Comparison of ENCODE assay signal across 8 mouse cellular contexts in the genomic region with DNA sequence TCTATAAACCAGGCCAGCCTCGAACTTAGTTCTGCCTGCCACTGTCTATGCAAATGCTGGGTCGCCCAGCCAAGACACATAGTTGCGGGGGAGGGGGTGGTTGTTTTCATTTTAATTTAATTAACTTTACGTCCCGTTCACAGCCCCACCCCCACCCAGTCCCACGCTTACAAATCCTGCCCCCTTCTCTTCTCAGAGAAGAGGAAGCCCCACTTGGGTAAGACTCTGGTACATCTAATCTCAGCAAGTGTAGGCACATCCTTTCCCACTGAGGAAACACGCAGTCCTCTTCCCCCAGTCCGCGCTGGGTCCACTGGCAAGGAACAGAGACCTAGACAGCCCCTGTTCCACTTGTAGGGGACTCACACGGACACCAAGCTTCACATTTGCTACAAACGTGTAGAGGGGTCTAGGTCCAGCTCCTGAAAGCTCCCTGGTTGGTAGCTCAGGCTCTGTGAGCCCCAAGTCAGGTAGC. TPM values are rescaled to one million over a fixed set of nuclear protein-coding genes. Genes with fewer than 3 reads are reported as not detected.
DNase-seq lines count a peak whose midpoint lies in the region; ATAC-seq and TF ChIP-seq lines count a peak whose summit lies in the region.

No protein-coding gene starts in this region.

- DNase-seq in cerebellum, adult 2 months: no peak
- peak; percentile 27 to 42 for DNase-seq in spleen, adult 2 months (ENCODE audit: low read depth in 1 of 2, low spot score in 2 of 2)
- no peak for DNase-seq in spleen, adult 12 weeks (ENCODE audit: low spot score)
- no peak for DNase-seq in ovary, postnatal 14 days (ENCODE audit: low spot score)

- TF ChIP-seq POLR2A in cerebellum, adult 2 months (IDR thresholded peaks at IDR 0.05; ENCODE audit: borderline replicate concordance, insufficient read depth, low read length): no peak
- TF ChIP-seq POLR2A in spleen, adult 2 months (IDR thresholded peaks at IDR 0.05; ENCODE audit: low read depth, low read length): no peak
- no peak for TF ChIP-seq POLR2A in olfactory bulb, adult 2 months (IDR thresholded peaks at IDR 0.05; ENCODE audit: insufficient read depth, low read depth, low read length)

- H3K4me3 ChIP-seq in cerebellum, adult 2 months (replicated peaks; ENCODE audit: insufficient read depth, low read depth, low read length): peak overlapping the region; percentile 90
- H3K4me3 ChIP-seq in spleen, adult 2 months (ENCODE audit: extremely low read depth, insufficient read depth, insufficient read length): peak overlapping the region; percentile 75
- peak overlapping the region; percentile 78 for H3K4me3 ChIP-seq in hindbrain, embryonic 12.5 days
- peak overlapping the region; percentile 76 for H3K4me3 ChIP-seq in liver, embryonic 15.5 days (replicated peaks)
- peak overlapping the region; percentile 83 for H3K4me3 ChIP-seq in olfactory bulb, adult 2 months (ENCODE audit: insufficient read depth, low read depth, low read length)

- no peak; the same call in 1 of the 2 replicates for ATAC-seq in cerebellum, adult (ENCODE audit: insufficient number of reproducible peaks, low FRiP score, low TSS enrichment)
- ATAC-seq in hindbrain, embryonic 12.5 days (ENCODE audit: low FRiP score): peak; percentile 71
- peak; percentile 16; the same call in 1 of the 2 replicates for ATAC-seq in liver, embryonic 15.5 days (ENCODE audit: insufficient read depth)

- H3K9ac ChIP-seq in hindbrain, embryonic 12.5 days: peak overlapping the region; percentile 59
- peak overlapping the region; percentile 66 for H3K9ac ChIP-seq in liver, embryonic 15.5 days

- WGBS in cerebellum, adult 2 months: 4% methylated on average over 11 of the region's 11 CpGs
- 8% methylated on average over 11 of the region's 11 CpGs for WGBS in spleen, adult 2 months
- 4% methylated on average over 11 of the region's 11 CpGs for WGBS in hindbrain, embryonic 12.5 days
- 7% methylated on average over 11 of the region's 11 CpGs for WGBS in liver, embryonic 15.5 days (ENCODE audit: insufficient replicate concordance)
- 5% methylated on average over 11 of the region's 11 CpGs for WGBS in olfactory bulb, adult 2 months

- no peak for TF ChIP-seq CTCF in cerebellum, adult 2 months (IDR thresholded peaks at IDR 0.05; ENCODE audit: borderline replicate concordance, insufficient read depth, low read depth, low read length)
- TF ChIP-seq CTCF in spleen, adult 2 months (IDR thresholded peaks at IDR 0.05; ENCODE audit: extremely low read depth, insufficient read depth, insufficient read length, insufficient replicate concordance): no peak
- TF ChIP-seq CTCF in olfactory bulb, adult 2 months (IDR thresholded peaks at IDR 0.05; ENCODE audit: insufficient read depth, low read depth, low read length): no peak

- peaks cover 11% of the 10 kb centered on the region for H3K4me1 ChIP-seq in cerebellum, adult 2 months (ENCODE audit: control insufficient read depth, insufficient read depth, low read length)
- H3K4me1 ChIP-seq in spleen, adult 2 months (ENCODE audit: control insufficient read depth, insufficient read depth, insufficient read length): peaks cover 7% of the 10 kb centered on the region; the same call in 1 of the 2 replicates
- peaks cover 17% of the 10 kb centered on the region for H3K4me1 ChIP-seq in hindbrain, embryonic 12.5 days
- H3K4me1 ChIP-seq in liver, embryonic 15.5 days (replicated peaks): peaks cover 27% of the 10 kb centered on the region
- H3K4me1 ChIP-seq in olfactory bulb, adult 2 months (ENCODE audit: control insufficient read depth, insufficient read depth, low read length): peaks cover 22% of the 10 kb centered on the region

- peak overlapping the region; percentile 97 for H3K27ac ChIP-seq in cerebellum, adult 2 months (ENCODE audit: insufficient read depth, low read length)
- H3K27ac ChIP-seq in spleen, adult 2 months (ENCODE audit: insufficient read depth, low read length): peak overlapping the region; percentile 92
- peak overlapping the region; percentile 93 for H3K27ac ChIP-seq in hindbrain, embryonic 12.5 days
- peak overlapping the region; percentile 69 for H3K27ac ChIP-seq in liver, embryonic 15.5 days (replicated peaks)
- peak overlapping the region; percentile 83 for H3K27ac ChIP-seq in olfactory bulb, adult 2 months (ENCODE audit: insufficient read depth, low read depth, low read length)

- H3K27me3 ChIP-seq in cerebellum, adult 2 months (ENCODE audit: control insufficient read depth, insufficient read depth, low read length): no peaks in the 10 kb centered on the region
- no peaks in the 10 kb centered on the region for H3K27me3 ChIP-seq in spleen, adult 2 months (ENCODE audit: control insufficient read depth, insufficient read depth, low read length)
- no peaks in the 10 kb centered on the region for H3K27me3 ChIP-seq in hindbrain, embryonic 12.5 days
- no peaks in the 10 kb centered on the region for H3K27me3 ChIP-seq in liver, embryonic 15.5 days

- peak overlapping the region; percentile 67 for H3K4me2 ChIP-seq in hindbrain, embryonic 12.5 days (replicated peaks)
- H3K4me2 ChIP-seq in liver, embryonic 15.5 days: peak overlapping the region; percentile 93

- H3K9me3 ChIP-seq in hindbrain, embryonic 12.5 days (replicated peaks): no peaks in the 10 kb centered on the region
- no peaks in the 10 kb centered on the region for H3K9me3 ChIP-seq in liver, embryonic 15.5 days (replicated peaks)

- H3K36me3 ChIP-seq in spleen, adult 2 months (ENCODE audit: control insufficient read depth, insufficient read depth, low read length): no peaks in the 10 kb centered on the region
- H3K36me3 ChIP-seq in hindbrain, embryonic 12.5 days: peaks cover 21% of the 10 kb centered on the region
- peaks cover 18% of the 10 kb centered on the region for H3K36me3 ChIP-seq in liver, embryonic 15.5 days (replicated peaks)

RNA-seq across cellular contexts. Expression of a gene that starts 0.5 kb away (rescaled TPM):
- 59.1 and 59.6 TPM in 2 replicates for polyA plus RNA-seq in cerebellum, adult 2 months (2012; rRNA removed)
- 11.5 and 13.3 TPM in 2 replicates for polyA plus RNA-seq in spleen, adult 2 months (2012; rRNA removed)
- polyA plus RNA-seq in hindbrain, embryonic 12.5 days (2016; fragmentation: Nextera tagmentation; extraction: Ambion mirVana): 247 and 255 TPM in 2 replicates
- 32.5 and 33.6 TPM in 2 replicates for polyA plus RNA-seq in liver, embryonic 15.5 days (2015; fragmentation: Nextera tagmentation; extraction: Ambion mirVana)
- polyA plus RNA-seq in olfactory bulb, adult 2 months (2012; ENCODE audit: insufficient read depth, insufficient read length, low replicate concordance, missing spikeins): not detected in 2 replicates

RNA-seq across cellular contexts. Expression of a gene that starts 6.1 kb away (rescaled TPM):
- polyA plus RNA-seq in cerebellum, adult 2 months (2012; rRNA removed): 34.6 and 39.1 TPM in 2 replicates
- polyA plus RNA-seq in spleen, adult 2 months (2012; rRNA removed): 26.8 and 37.5 TPM in 2 replicates
- 31.0 and 31.2 TPM in 2 replicates for polyA plus RNA-seq in hindbrain, embryonic 12.5 days (2016; fragmentation: Nextera tagmentation; extraction: Ambion mirVana)
- 25.7 and 31.6 TPM in 2 replicates for polyA plus RNA-seq in liver, embryonic 15.5 days (2015; fragmentation: Nextera tagmentation; extraction: Ambion mirVana)
- polyA plus RNA-seq in olfactory bulb, adult 2 months (2012; ENCODE audit: insufficient read depth, insufficient read length, low replicate concordance, missing spikeins): not detected in 2 replicates

Comparison
In these comparisons a context has a peak if more than half of its experiments do, and no peak if none do; other contexts are left out.
1. DNase-seq: peak in spleen, adult 2 months (2 of 2); none in cerebellum, adult 2 months (0 of 2), spleen, adult 12 weeks (single experiment) and ovary, postnatal 14 days (single experiment).
2. RNA of a gene that starts 6.1 kb away (polyA plus RNA-seq): 34.6 to 39.1 TPM in cerebellum, adult 2 months, 25.7 to 31.6 TPM in liver, embryonic 15.5 days, 31.0 to 31.2 TPM in hindbrain, embryonic 12.5 days and 26.8 to 37.5 TPM in spleen, adult 2 months; not detected in olfactory bulb, adult 2 months; every median in the first group is over 10 times any median in the second.
3. Peak in every context shown above with its lines, with median percentiles within 50 percentile points of each other: H3K27ac ChIP-seq and H3K4me3 ChIP-seq.